Mouse (Mus musculus): ENCODE results near the gene Jmjd6.

The Jmjd6 gene

DNA sequence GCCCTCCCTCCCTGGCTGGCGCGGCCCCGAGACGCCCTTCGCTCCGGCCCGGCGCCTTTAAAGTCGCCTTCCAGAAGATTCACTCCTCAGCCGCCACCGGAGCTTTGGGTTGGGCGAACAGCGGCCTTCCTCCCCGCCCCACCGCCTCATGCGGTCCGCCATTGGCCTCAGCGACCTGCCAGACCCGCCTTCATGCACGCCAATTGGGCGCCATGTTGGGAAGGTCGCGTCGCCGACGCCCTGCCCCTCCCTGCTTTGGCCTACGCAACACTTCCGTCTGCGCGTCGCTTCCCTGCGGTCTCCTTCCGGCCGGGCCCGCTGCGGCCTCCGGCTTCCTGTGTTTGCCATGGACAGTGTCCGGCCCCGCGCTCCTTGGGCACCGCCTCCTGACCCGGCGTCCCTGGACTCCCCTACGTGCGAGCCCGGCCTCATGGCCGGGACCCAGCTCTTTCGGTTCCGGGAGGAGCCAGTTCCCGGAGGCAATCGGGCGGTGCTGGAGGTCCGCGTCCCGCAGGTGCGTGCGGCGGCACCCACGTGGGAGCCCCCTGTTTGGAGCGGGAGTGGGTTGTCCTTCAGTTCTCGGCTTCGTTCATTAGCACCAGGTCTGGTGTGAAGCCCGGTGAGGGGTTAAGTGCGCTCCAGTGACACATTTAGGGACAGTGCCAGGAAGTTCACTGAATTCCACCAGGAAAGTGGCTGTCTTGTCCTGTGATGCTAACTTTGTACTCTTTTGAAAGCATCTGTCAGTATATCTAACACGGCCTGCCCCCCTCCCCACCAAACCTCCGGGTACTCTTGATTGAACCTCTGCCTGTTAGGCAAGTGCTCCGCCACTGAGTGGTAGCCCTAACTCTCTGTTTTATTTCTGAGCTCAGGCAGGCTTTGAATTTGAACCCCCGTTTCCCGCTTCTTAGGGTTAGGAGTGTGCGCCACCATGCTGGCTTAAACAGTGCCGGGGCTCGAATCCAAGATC, at the start of gene Jmjd6, which contains the start of gene Mettl23:
Jmjd6 (minus strand) TSS at position 189 of the 973 bp plus-strand sequence.
Mettl23 (plus strand) TSS at position 18 of the 973 bp plus-strand sequence.
- DNase-seq (ENCODE audit: low spot score in 2 of 2), result peak; percentile 99

DNA sequence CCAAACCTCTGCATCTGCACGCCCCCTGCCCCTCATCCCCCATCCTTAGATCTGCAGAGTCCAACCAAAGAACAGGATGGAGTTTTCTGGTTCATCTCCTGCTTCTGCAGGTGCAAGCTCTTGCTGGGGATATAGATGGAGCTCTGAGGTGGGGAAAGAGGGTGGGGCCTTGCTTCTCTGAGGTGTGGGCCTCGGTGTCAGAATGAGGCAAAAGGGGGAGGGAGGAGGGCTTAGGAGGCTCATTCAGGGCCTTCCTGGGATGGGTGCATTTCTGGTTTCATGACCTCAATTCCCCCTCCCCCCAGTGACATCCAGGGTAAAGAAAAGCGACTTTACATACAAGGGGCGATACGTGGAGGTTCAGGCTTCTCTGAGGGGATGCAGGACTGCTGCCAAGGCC, 43.9 kb upstream of the Jmjd6 start:
- no peak for DNase-seq (ENCODE audit: low spot score in 2 of 2)

GRCm38 (mm10) chr11:116885275-116886151, 42.3 kb upstream of the Jmjd6 start:
- peak; percentile 85 to 87 for DNase-seq (ENCODE audit: low spot score in 2 of 2)

DNA sequence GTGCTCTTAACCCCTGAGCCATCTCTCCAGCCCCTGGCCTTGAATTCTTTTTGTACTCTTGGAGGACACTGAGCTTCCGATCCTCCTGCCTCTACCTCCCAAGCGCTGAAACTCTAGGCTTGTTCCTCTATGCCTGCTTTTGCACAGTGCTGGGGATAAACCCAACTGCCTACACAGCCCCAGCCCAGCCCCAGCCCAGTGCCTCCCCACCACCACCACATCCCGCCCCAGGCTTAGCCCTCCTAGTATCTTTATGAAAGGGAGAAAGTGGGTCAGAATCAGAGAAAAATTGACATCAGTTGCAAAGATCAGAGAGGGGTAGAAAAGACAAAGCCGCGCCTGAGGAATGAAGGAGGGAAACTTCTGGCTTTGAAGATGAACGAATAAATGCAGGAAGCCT, 40.8 kb upstream of the Jmjd6 start:
- no peak for DNase-seq (ENCODE audit: low spot score in 2 of 2)

DNA sequence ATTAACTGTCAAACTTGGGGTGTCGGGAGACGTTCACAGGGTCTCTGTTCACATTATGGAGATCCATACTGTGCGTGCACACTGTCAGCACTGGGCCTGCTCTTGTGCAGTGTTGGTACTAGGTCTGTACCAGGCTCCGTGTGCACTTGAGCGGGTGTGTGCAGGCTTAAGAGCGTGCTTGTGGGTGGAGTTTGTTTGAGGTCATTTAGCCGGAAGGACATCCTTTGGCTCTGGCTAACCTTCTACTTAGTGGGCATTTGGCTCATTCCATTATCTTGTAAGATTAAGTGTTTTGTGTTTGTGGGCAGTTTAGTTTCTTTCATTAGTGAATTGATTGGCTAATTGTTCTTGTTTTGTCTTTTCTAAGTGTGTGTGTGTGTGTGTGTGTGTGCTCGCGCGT, 39.2 kb upstream of the Jmjd6 start:
- no peak for DNase-seq (ENCODE audit: low spot score in 2 of 2)

DNA sequence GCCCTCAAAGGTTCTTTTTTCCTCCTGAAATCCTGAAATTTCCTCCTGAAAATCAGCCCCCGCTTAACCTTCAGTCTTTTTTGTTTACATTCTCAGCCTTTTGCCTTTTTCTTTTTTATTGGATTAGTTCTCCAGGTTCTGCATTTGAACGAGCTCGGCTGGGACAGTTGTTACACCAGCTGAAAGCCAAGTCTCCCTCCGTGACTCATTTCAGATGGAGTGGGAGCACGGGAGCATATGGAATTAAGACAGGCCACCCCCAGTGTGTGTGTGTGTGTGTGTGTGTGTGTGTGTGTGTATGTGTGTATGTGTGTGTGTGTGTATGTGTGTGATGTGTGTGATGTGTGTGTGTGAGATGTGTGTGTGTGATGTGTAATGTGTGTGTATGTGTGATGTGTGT, 38.2 kb upstream of the Jmjd6 start:
- DNase-seq (ENCODE audit: low spot score in 2 of 2), result no peak

DNA sequence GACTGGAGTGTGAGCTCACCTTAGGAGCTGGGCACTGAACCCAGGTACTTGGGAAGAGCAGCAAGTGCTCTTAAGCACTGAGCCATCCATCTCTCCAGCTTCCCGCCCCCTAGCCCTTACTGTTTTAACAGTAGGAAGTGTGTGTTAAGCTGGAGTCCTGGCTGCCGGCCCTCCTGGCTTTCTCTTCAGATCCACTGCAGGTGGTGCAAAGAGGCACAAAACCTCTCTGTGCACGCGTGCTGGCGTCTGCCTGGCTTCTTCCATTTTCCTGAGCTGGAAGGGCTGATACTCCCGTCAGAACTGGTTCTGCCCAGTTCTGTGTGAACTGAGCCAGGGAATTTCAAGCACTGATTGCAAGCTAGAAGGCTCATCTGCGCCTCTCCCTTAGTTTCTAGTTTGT, 37.6 kb upstream of the Jmjd6 start:
- DNase-seq (ENCODE audit: low spot score in 2 of 2), result peak; percentile 55 to 58

DNA sequence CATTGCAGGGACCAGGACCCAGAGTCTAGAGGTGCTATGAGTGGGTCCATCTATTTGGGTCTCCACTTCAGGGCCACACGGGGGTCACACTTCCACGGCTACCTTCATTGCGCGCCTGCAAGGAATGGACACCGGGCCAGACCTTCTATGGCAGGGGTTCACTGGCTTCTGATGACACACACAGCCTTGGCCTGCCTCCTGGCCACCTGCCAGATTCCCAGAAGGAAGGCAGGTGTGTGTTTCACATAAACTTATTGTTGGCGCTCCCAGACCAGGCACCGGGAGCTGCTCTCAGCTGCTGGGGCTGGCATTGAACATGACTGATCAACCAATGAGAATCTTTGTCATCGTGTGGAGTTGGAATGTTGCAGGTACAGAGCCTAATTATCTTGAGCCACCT, 35.2 kb upstream of the Jmjd6 start:
- DNase-seq (ENCODE audit: low spot score in 2 of 2), result peak in 1 of 2 experiments; percentile 38

DNA sequence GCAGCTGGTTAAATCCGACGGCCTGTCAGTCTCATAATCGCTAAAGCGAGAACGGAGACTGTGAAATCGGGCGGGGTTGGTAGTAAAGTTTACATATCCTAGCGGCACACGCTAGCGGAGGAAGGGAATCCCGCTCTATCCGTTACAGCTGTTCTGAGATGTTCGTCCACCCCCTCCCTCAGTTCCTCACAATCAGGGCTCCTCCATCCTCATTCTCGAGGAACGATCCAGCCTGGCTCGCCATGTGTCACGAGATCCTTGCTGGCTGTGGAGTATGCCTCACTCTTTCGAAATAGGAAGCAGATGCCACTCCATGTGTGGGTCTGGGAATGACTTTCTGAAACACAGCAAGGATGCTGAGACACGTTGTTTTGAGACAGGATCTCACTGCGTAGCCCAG, 30.7 kb upstream of the Jmjd6 start:
- peak; percentile 59 to 70 for DNase-seq (ENCODE audit: low spot score in 2 of 2)

- DNase-seq (ENCODE audit: low spot score in 2 of 2), result no peak
Observed at GRCm38 (mm10) chr11:116871538-116871937, 28.3 kb upstream of the Jmjd6 start.

DNA sequence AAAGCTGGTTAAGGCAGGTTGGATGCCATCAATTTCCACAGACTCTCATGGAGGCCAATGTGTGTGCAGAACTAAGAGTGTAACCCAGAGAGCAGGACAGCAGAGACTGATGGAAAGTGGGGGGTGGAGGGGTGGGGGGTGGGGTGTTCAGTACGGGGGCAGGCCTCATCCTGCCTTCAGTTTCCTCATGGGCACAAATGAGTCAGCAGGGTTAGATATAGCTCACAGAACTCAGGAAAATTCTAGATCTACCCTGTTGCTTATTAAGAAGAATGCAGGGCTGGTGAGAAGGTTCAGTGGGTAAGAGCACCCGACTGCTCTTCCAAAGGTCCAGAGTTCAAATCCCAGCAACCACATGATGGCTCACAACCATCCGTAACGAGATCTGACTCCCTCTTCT, 26.4 kb upstream of the Jmjd6 start:
- no peak for DNase-seq (ENCODE audit: low spot score in 2 of 2)

- DNase-seq (ENCODE audit: low spot score in 2 of 2), result no peak
Observed at GRCm38 (mm10) chr11:116869223-116869622, 26.0 kb upstream of the Jmjd6 start.

GRCm38 (mm10) chr11:116868129-116868528, 24.9 kb upstream of the Jmjd6 start:
- peak; percentile 48 to 55 for DNase-seq (ENCODE audit: low spot score in 2 of 2)

- DNase-seq (ENCODE audit: low spot score in 2 of 2), result no peak
Observed at GRCm38 (mm10) chr11:116865945-116866585, 22.8 kb upstream of the Jmjd6 start.

DNA sequence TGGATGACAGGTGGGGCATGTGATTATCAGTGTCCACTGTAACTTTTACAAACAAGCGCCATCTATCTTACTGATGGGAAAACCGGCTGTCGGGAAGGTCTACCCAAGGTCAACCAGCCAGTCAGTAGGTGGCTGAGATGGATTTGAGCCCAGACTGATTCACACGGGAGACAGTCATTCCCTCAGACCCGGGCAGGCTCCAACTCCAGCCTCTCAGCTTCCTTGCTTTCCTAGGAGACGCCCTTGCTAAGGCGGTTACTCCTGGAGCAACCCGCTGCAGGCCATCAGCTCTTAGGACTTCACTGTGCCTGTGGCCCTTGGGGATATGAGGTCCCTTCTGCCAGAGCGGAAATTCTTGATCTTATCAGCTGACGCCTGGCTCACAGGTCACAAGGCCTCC, 21.2 kb upstream of the Jmjd6 start:
- DNase-seq (ENCODE audit: low spot score in 2 of 2), result no peak

DNA sequence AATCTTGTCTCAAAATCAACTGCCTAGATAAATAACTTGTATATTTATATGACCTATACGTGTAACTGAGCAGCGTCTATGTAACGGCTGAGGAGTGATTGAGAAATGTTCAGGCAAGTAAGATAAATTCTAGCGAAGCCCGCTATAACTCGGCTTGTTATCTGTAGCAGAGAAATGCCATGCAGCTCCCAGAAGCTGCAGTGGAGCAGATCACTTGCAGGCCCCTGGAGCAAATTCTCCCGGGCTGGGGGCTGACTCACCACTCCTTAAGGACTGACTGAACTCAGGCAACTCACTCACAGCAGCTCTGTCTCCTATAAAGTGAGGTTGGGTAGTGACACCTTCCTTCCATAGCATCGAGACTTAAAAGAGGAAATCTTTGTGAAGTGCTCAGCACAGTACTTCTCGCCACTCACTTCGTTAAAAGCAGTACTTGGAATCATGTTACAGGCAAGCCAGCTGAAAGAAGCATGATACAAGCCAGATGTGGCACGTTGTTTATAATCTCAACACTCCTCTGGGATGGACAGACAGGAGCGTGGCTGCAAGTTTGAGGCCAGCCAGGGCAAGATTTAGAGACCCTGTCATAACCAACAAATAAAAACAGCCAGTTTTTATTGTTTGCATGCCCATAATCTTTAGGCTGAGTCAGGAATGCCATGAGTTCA, 14.1 kb upstream of the Jmjd6 start:
- no peak for DNase-seq (ENCODE audit: low spot score in 2 of 2)

GRCm38 (mm10) chr11:116854279-116854678, 11.0 kb upstream of the Jmjd6 start:
- DNase-seq (ENCODE audit: low spot score in 2 of 2), result no peak

- DNase-seq (ENCODE audit: low spot score in 2 of 2), result peak; percentile 98 to 99
Observed at GRCm38 (mm10) chr11:116853512-116853928, 10.3 kb upstream of the Jmjd6 start.

DNA sequence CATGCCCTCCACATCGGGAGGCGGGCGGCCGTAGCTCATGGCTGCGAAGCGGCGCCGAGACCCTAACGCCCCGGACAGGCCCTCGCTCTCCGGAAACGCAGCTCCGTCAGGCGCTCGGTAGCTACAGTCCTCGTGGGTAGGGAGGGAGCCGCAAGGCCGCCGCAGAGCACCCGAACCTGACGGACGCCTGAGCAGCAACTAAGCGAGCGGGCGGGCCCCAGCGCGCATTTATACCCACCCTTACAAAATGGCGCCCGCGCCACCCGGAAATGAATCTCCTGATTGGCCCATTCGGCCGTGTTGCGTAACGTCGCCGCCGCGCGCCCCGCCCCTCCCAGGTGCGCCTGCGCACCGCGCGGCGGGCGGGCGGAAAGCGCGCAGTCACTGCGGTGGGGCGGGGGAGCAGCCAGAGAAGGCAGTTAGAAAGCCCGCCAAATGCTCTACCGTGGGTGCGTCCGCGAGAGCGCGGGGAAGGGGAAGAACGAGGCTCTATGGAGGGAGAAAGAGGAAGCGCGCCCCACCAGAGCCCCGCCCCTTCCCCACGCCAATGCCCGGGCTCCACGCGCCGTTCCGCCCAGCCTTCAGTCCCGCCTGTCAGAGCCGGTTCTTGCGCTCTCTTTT, 9.8 kb upstream of the Jmjd6 start, which contains the start of gene Srsf2:
Srsf2 (minus strand) TSS at position 204 of the 621 bp plus-strand sequence.
- DNase-seq (ENCODE audit: low spot score in 2 of 2), result peak; percentile 98

GRCm38 (mm10) chr11:116852291-116852890, 9.1 kb upstream of the Jmjd6 start, which contains the start of gene Mfsd11:
Gene Mfsd11, plus strand, starts transcription at chr11:116852440.
- peak; percentile 87 to 88 for DNase-seq (ENCODE audit: low spot score in 2 of 2)

Measured in right cerebral cortex, postnatal 10 days (tissue).